Mouse (Mus musculus) lung, embryonic 14.5 days (tissue): Measurements from ENCODE around the gene Rab5c. TPM values are rescaled to one million over a fixed set of nuclear protein-coding genes. Genes with fewer than 3 reads are reported as not detected.
A peak's percentile ranks its signal among the peaks of the same experiment; 100 is the strongest.

Source experiments
- ATAC-seq: fragments of 200-750 bp; cut with Nextera tagmentation; 2 replicates; pipeline ENCODE4 v1.8.0; 2017; ENCODE audit warnings: mild to moderate bottlenecking, moderate TSS enrichment, moderate library complexity; ENCODE audit not compliant: insufficient read depth
- DNase-seq: peaks from one replicate; pipeline ENCODE4 v3.0.0-alpha.2; 2015
- H3K27ac ChIP-seq: fragments of 300-500 bp; sonication (generic); 2 replicates; pipeline ENCODE4 v1.5.1; 2014; ENCODE audit warnings: low read depth, mild to moderate bottlenecking, moderate library complexity
- H3K27me3 ChIP-seq: fragments of 300-500 bp; sonication (generic); 2 replicates; pipeline ENCODE4 v1.6.1; 2014; ENCODE audit warnings: low read length, control low read depth; ENCODE audit not compliant: insufficient read depth
- H3K36me3 ChIP-seq: fragments of 300-500 bp; sonication (generic); 2 replicates; pipeline ENCODE4 v1.6.1; 2014; ENCODE audit warnings: control low read depth; ENCODE audit not compliant: insufficient read depth
- H3K4me1 ChIP-seq: fragments of 300-500 bp; sonication (generic); 2 replicates; pipeline ENCODE4 v1.6.1; 2014; ENCODE audit warnings: antibody characterized with exemption, control low read depth; ENCODE audit not compliant: insufficient read depth
- H3K4me2 ChIP-seq: fragments of 300-500 bp; sonication (generic); 2 replicates; pipeline ENCODE4 v1.6.1; 2014; ENCODE audit warnings: mild to moderate bottlenecking
- H3K4me3 ChIP-seq: fragments of 300-500 bp; sonication (generic); 2 replicates; pipeline ENCODE4 v1.5.1; 2014; ENCODE audit warnings: low read depth, low read length
- H3K9ac ChIP-seq: fragments of 300-500 bp; sonication (generic); 2 replicates; pipeline ENCODE4 v1.6.1; 2014
- H3K9me3 ChIP-seq: fragments of 300-500 bp; sonication (generic); 2 replicates; pipeline ENCODE4 v1.6.1; 2016; ENCODE audit warnings: low read depth, low read length, control low read depth
- CTCF ChIP-seq: IDR thresholded peaks from 2 replicates; pipeline ENCODE4 v1.5.1; 2016; ENCODE audit warnings: antibody characterized with exemption, low read depth
- WGBS: fragments of 180-500 bp; shearing (Covaris S2); extraction: QIAGEN DNeasy Blood & Tissue Kit; methylation state at CpG from one replicate; pipeline ENCODE4 v1.1.7; 2014; 5-methylcytosine and 5-hydroxymethylcytosine counted together
- polyA plus RNA-seq: library from polyadenylated mRNA; unstranded; fragments of >200 nt; fragmentation: Nextera tagmentation; extraction: Ambion mirVana; gene quantifications from 2 replicates; pipeline ENCODE4 v1.2.1, GENCODE M21; 2014

Gene Rab5c
- polyA plus RNA-seq: 49.9 and 51.3 TPM in 2 replicates

GRCm38 (mm10) chr11:100738066-100738604 lies at the start of gene Rab5c:
TSS of gene Rab5c (minus strand) at chr11:100738215.
- H3K4me2 ChIP-seq: peak within 1 kb of the TSS; percentile 84
- 0 out of 2 replicates have a peak, but pooled peaks cover 2% of the 10 kb centered on the region for H3K36me3 ChIP-seq
- ATAC-seq (peak; percentile 100), DNase-seq (peak; percentile 99)
- peak within 1 kb of the TSS; percentile 90 for H3K9ac ChIP-seq
- no peaks in the 10 kb centered on the region for H3K9me3 ChIP-seq
- H3K27ac ChIP-seq: peak within 1 kb of the TSS; percentile 71
- no peaks in the 10 kb centered on the region for H3K27me3 ChIP-seq
- peak within 1 kb of the TSS; percentile 90 for H3K4me3 ChIP-seq
- no peak for TF ChIP-seq CTCF
- H3K4me1 ChIP-seq: peaks cover 6% of the 10 kb centered on the region
- under 1% methylated on average over 39 of the region's 39 CpGs for WGBS

GRCm38 (mm10) chr11:100785774-100786173 lies 47.8 kb upstream of the Rab5c start:
- H3K4me1 ChIP-seq: no peaks in the 10 kb centered on the region
- TF ChIP-seq CTCF: no peak
- WGBS: 90% methylated on average over 2 of the region's 2 CpGs
- no peak overlapping the region for H3K9ac ChIP-seq
- H3K36me3 ChIP-seq: peaks cover 62% of the 10 kb centered on the region
- H3K27me3 ChIP-seq: no peaks in the 10 kb centered on the region
- H3K27ac ChIP-seq: no peak overlapping the region
- no peak for ATAC-seq
- no peaks in the 10 kb centered on the region for H3K9me3 ChIP-seq
- DNase-seq: no peak
- H3K4me2 ChIP-seq: no peak overlapping the region
- H3K4me3 ChIP-seq: no peak overlapping the region

GRCm38 (mm10) chr11:100784286-100784685 lies 46.3 kb upstream of the Rab5c start:
- Histone ChIP-seq H3K4me3 (no peak overlapping the region), H3K9ac (no peak overlapping the region), H3K27me3 (no peaks in the 10 kb centered on the region), H3K36me3 (peaks cover 60% of the 10 kb centered on the region), H3K4me1 (no peaks in the 10 kb centered on the region), H3K4me2 (no peak overlapping the region), H3K9me3 (no peaks in the 10 kb centered on the region), H3K27ac (no peak overlapping the region)
- DNase-seq (no peak), ATAC-seq (no peak)
- no peak for TF ChIP-seq CTCF
- 81% methylated on average over 8 of the region's 8 CpGs for WGBS

GRCm38 (mm10) chr11:100782568-100782967 lies 44.6 kb upstream of the Rab5c start:
- DNase-seq (no peak), ATAC-seq (no peak)
- 84% methylated on average over 13 of the region's 13 CpGs for WGBS
- Histone ChIP-seq H3K4me2 (no peak overlapping the region), H3K9ac (no peak overlapping the region), H3K36me3 (peaks cover 48% of the 10 kb centered on the region), H3K9me3 (no peaks in the 10 kb centered on the region), H3K4me1 (no peaks in the 10 kb centered on the region), H3K27me3 (no peaks in the 10 kb centered on the region), H3K4me3 (no peak overlapping the region), H3K27ac (no peak overlapping the region)
- TF ChIP-seq CTCF: no peak

GRCm38 (mm10) chr11:100781763-100782475 lies 43.9 kb upstream of the Rab5c start:
- no peak overlapping the region for H3K9ac ChIP-seq
- H3K4me1 ChIP-seq: no peaks in the 10 kb centered on the region
- no peak overlapping the region for H3K27ac ChIP-seq
- no peak overlapping the region for H3K4me3 ChIP-seq
- TF ChIP-seq CTCF: no peak
- peaks cover 41% of the 10 kb centered on the region for H3K36me3 ChIP-seq
- H3K27me3 ChIP-seq: no peaks in the 10 kb centered on the region
- H3K4me2 ChIP-seq: no peak overlapping the region
- DNase-seq: peak; percentile 26
- no peaks in the 10 kb centered on the region for H3K9me3 ChIP-seq
- peak; percentile 63; the same call in 1 of the 2 replicates for ATAC-seq
- 74% methylated on average over 15 of the region's 15 CpGs for WGBS

- no peaks in the 10 kb centered on the region for H3K4me1 ChIP-seq
- H3K4me3 ChIP-seq: no peak overlapping the region
- H3K27ac ChIP-seq: no peak overlapping the region
- H3K36me3 ChIP-seq: peaks cover 28% of the 10 kb centered on the region
- 85% methylated on average over 8 of the region's 8 CpGs for WGBS
- no peak overlapping the region for H3K4me2 ChIP-seq
- no peak for ATAC-seq
- no peak for TF ChIP-seq CTCF
- no peak for DNase-seq
- H3K9ac ChIP-seq: no peak overlapping the region
- no peaks in the 10 kb centered on the region for H3K9me3 ChIP-seq
- no peaks in the 10 kb centered on the region for H3K27me3 ChIP-seq
Measured at GRCm38 (mm10) chr11:100780247-100780646, 42.2 kb upstream of the Rab5c start.

- Histone ChIP-seq H3K9me3 (no peaks in the 10 kb centered on the region), H3K9ac (no peak overlapping the region), H3K27me3 (no peaks in the 10 kb centered on the region), H3K4me3 (no peak overlapping the region), H3K4me2 (no peak overlapping the region), H3K4me1 (no peaks in the 10 kb centered on the region), H3K27ac (no peak overlapping the region), H3K36me3 (peaks cover 20% of the 10 kb centered on the region)
- WGBS: 57% methylated on average over 3 of the region's 3 CpGs
- TF ChIP-seq CTCF: no peak
- ATAC-seq (no peak), DNase-seq (no peak)
Measured at GRCm38 (mm10) chr11:100778069-100778468, 40.1 kb upstream of the Rab5c start.
